Comparison of ENCODE assay signal across 7 mouse cellular contexts in genomic region chr16:92158461-92159091, GRCm38 (mm10).
A peak's percentile ranks its signal among the peaks of the same experiment; 100 is the strongest.
DNase-seq lines count a peak whose midpoint lies in the region; ATAC-seq and TF ChIP-seq lines count a peak whose summit lies in the region.

No protein-coding gene starts in this region.

- 0 out of 2 replicates have a peak, but pooled peaks cover 2% of the 10 kb centered on the region for H3K4me1 ChIP-seq in forebrain, embryonic 14.5 days (ENCODE audit: control insufficient read depth, insufficient read depth, low read length)
- 0 out of 2 replicates have a peak, but pooled peaks cover 5% of the 10 kb centered on the region for H3K4me1 ChIP-seq in liver, embryonic 12.5 days
- H3K4me1 ChIP-seq in neural tube, embryonic 12.5 days, result peaks cover 6% of the 10 kb centered on the region
- H3K4me1 ChIP-seq in thymus, adult 2 months (replicated peaks; ENCODE audit: control insufficient read depth, insufficient read depth, low read length), result peaks cover 11% of the 10 kb centered on the region

- intact Hi-C loops in heart, postnatal 14 days (cut with DNase I), result loop anchor here (5.0 kb wide), 1 partner anchor 221 kb away; no protein-coding TSS in a partner anchor

- H3K9ac ChIP-seq in forebrain, embryonic 14.5 days (ENCODE audit: low read length), result peak overlapping the region; percentile 64
- H3K9ac ChIP-seq in liver, embryonic 12.5 days, result no peak overlapping the region
- peak overlapping the region; percentile 54 for H3K9ac ChIP-seq in neural tube, embryonic 12.5 days

- no peaks in the 10 kb centered on the region for H3K36me3 ChIP-seq in forebrain, embryonic 14.5 days (ENCODE audit: control insufficient read depth, insufficient read depth, low read length)
- H3K36me3 ChIP-seq in liver, embryonic 12.5 days, result no peaks in the 10 kb centered on the region
- H3K36me3 ChIP-seq in neural tube, embryonic 12.5 days, result no peaks in the 10 kb centered on the region
- H3K36me3 ChIP-seq in thymus, adult 2 months (ENCODE audit: control insufficient read depth, insufficient read depth, low read length), result no peaks in the 10 kb centered on the region

- H3K9me3 ChIP-seq in forebrain, embryonic 14.5 days (replicated peaks; ENCODE audit: control insufficient read depth, low read length), result no peaks in the 10 kb centered on the region
- H3K9me3 ChIP-seq in liver, embryonic 12.5 days (replicated peaks), result no peaks in the 10 kb centered on the region
- H3K9me3 ChIP-seq in neural tube, embryonic 12.5 days, result no peaks in the 10 kb centered on the region

- no peak for TF ChIP-seq CTCF in thymus, adult 2 months (IDR thresholded peaks at IDR 0.05; ENCODE audit: borderline replicate concordance, control insufficient read depth, extremely low read depth, insufficient read depth, low read length, poor library complexity)

- WGBS in forebrain, embryonic 14.5 days, result 4% methylated on average over 30 of the region's 30 CpGs
- 4% methylated on average over 30 of the region's 30 CpGs for WGBS in liver, embryonic 12.5 days (ENCODE audit: insufficient replicate concordance)
- WGBS in neural tube, embryonic 12.5 days, result 4% methylated on average over 30 of the region's 30 CpGs
- 11% methylated on average over 30 of the region's 30 CpGs for WGBS in thymus, adult 2 months

- no peaks in the 10 kb centered on the region for H3K27me3 ChIP-seq in forebrain, embryonic 14.5 days (replicated peaks; ENCODE audit: control insufficient read depth, insufficient read depth, low read length)
- H3K27me3 ChIP-seq in liver, embryonic 12.5 days (replicated peaks), result peaks cover 39% of the 10 kb centered on the region
- no peaks in the 10 kb centered on the region for H3K27me3 ChIP-seq in neural tube, embryonic 12.5 days (replicated peaks)
- no peaks in the 10 kb centered on the region for H3K27me3 ChIP-seq in thymus, adult 2 months (ENCODE audit: control insufficient read depth, insufficient read depth, low read length)

- peak overlapping the region; percentile 59 for H3K4me2 ChIP-seq in forebrain, embryonic 14.5 days (ENCODE audit: low read length)
- H3K4me2 ChIP-seq in liver, embryonic 12.5 days, result peak overlapping the region; percentile 58
- H3K4me2 ChIP-seq in neural tube, embryonic 12.5 days (replicated peaks), result peak overlapping the region; percentile 91

- ATAC-seq in forebrain, embryonic 14.5 days, result peak; percentile 96
- ATAC-seq in liver, embryonic 12.5 days, result peak; percentile 69
- ATAC-seq in neural tube, embryonic 12.5 days (ENCODE audit: low FRiP score, low read depth), result peak; percentile 93

- H3K4me3 ChIP-seq in forebrain, embryonic 14.5 days (ENCODE audit: low read depth, low read length), result peak overlapping the region; percentile 33
- H3K4me3 ChIP-seq in liver, embryonic 12.5 days, result peak overlapping the region; percentile 26
- H3K4me3 ChIP-seq in neural tube, embryonic 12.5 days, result peak overlapping the region; percentile 46
- peak overlapping the region; percentile 36 for H3K4me3 ChIP-seq in thymus, adult 2 months (ENCODE audit: control insufficient read depth, insufficient read depth, low read length)

- no peak for TF ChIP-seq POLR2A in thymus, adult 2 months (IDR thresholded peaks at IDR 0.05; ENCODE audit: control insufficient read depth, extremely low read depth, insufficient read depth, low read length, poor library complexity)

- H3K27ac ChIP-seq in forebrain, embryonic 14.5 days (ENCODE audit: low read depth, low read length), result 0 out of 2 replicates have a peak overlapping the region, but pooled peaks have one; percentile 0
- peak overlapping the region; percentile 30; the same call in 1 of the 2 replicates for H3K27ac ChIP-seq in liver, embryonic 12.5 days
- H3K27ac ChIP-seq in neural tube, embryonic 12.5 days, result no peak overlapping the region
- no peak overlapping the region for H3K27ac ChIP-seq in thymus, adult 2 months (ENCODE audit: control insufficient read depth, insufficient read depth, low read length)

- DNase-seq in cerebellum, adult 18-20 months, result peak; percentile 87 to 93
- peak; percentile 80 for DNase-seq in forebrain, embryonic 14.5 days (ENCODE audit: low spot score)
- DNase-seq in heart, postnatal 14 days, result peak; percentile 49 to 54
- DNase-seq in kidney, postnatal 4 days, result peak; percentile 80 to 90
- DNase-seq in thymus, adult 2 months, result peak; percentile 29

Comparison
In these comparisons a context has a peak if more than half of its experiments do, and no peak if none do; other contexts are left out.
1. DNase-seq: peak in every context shown above with its lines; median percentile 90 in cerebellum, adult 18-20 months; 85 in kidney, postnatal 4 days; 80 in forebrain, embryonic 14.5 days; 52 in heart, postnatal 14 days; 29 in thymus, adult 2 months.
2. H3K27ac ChIP-seq: peak in forebrain, embryonic 14.5 days (single experiment) and liver, embryonic 12.5 days (single experiment); none in neural tube, embryonic 12.5 days (single experiment) and thymus, adult 2 months (single experiment).
3. Peak in every context shown above with its lines, with median percentiles within 50 percentile points of each other: ATAC-seq, H3K4me2 ChIP-seq and H3K4me3 ChIP-seq.